Mouse (Mus musculus) megakaryocyte progenitor cell, adult 5-6 weeks (primary cell): ENCODE measurements around the gene Fbxl16. TPM values are rescaled to one million over a fixed set of nuclear protein-coding genes. Genes with fewer than 3 reads are reported as not detected.
A peak's percentile ranks its signal among the peaks of the same experiment; 100 is the strongest.
"Not testable (repeated sequence)": the region's sequence is repeated elsewhere in the genome, so short reads cannot be mapped to it uniquely, and the experiment has no call there.

ENCODE experiments used
- ATAC-seq: replicated peaks from 2 replicates; pipeline ENCODE4 v1.8.0; 2016; ENCODE audit warnings: mild to moderate bottlenecking, moderate TSS enrichment, inconsistent platforms; ENCODE audit not compliant: poor library complexity
- total RNA-seq, 2 experiments: library from RNA; stranded (forward) in 1 of 2; stranded (reverse) in 1 of 2; fragments of 157-497, 149-512 nt in 1 of 2; fragments of 200-1000 nt in 1 of 2; gene quantifications; 2 replicates each; pipeline versions ENCODE4 v1.2.3 to v1.2.4; 2015 to 2017

Gene Fbxl16
- total RNA-seq, 2 experiments from 2014 or later = not detected

- ATAC-seq = no peak
Measured at GRCm38 (mm10) chr17:25794998-25795397, 13.9 kb upstream of the Fbxl16 start.

- ATAC-seq = no peak
Measured at GRCm38 (mm10) chr17:25795609-25796092, 13.2 kb upstream of the Fbxl16 start, which contains the start of gene AC134908.4. Gene AC134908.4 (minus strand): TSS chr17:25795659.

GRCm38 (mm10) chr17:25796211-25796771, 12.6 kb upstream of the Fbxl16 start:
- ATAC-seq = no peak

- peak; percentile 78 for ATAC-seq
Measured at GRCm38 (mm10) chr17:25796951-25797369, 11.9 kb upstream of the Fbxl16 start, which contains the start of gene Metrn. Gene Metrn (minus strand): TSS chr17:25797136.

GRCm38 (mm10) chr17:25801029-25801428, 7.9 kb upstream of the Fbxl16 start:
- peak; percentile 82 for ATAC-seq

GRCm38 (mm10) chr17:25802825-25803517, 5.9 kb upstream of the Fbxl16 start:
- no peak for ATAC-seq

- ATAC-seq = no peak
Measured at GRCm38 (mm10) chr17:25806507-25806906, 2.4 kb upstream of the Fbxl16 start.

GRCm38 (mm10) chr17:25807452-25807851, 1.4 kb upstream of the Fbxl16 start:
- ATAC-seq = not testable (repeated sequence)

- ATAC-seq = no peak
Measured at GRCm38 (mm10) chr17:25808028-25808427, 857 bp upstream of the Fbxl16 start.

- ATAC-seq = no peak
Measured at GRCm38 (mm10) chr17:25809606-25810340, 888 bp downstream of the Fbxl16 start.

- ATAC-seq = no peak
Measured at GRCm38 (mm10) chr17:25810890-25811289, 2.0 kb downstream of the Fbxl16 start.

- ATAC-seq = peak; percentile 95
Measured at GRCm38 (mm10) chr17:25813471-25813870, 4.6 kb downstream of the Fbxl16 start.

- no peak for ATAC-seq
Measured at GRCm38 (mm10) chr17:25817662-25818061, 8.8 kb downstream of the Fbxl16 start.

GRCm38 (mm10) chr17:25818851-25819780, 10.2 kb downstream of the Fbxl16 start:
- peak; percentile 54 for ATAC-seq

- ATAC-seq = peak; percentile 90
Measured at GRCm38 (mm10) chr17:25823452-25823851, 14.6 kb downstream of the Fbxl16 start, which contains the start of gene Wdr24. Gene Wdr24 (plus strand): TSS chr17:25823627.

GRCm38 (mm10) chr17:25824362-25825142, 15.7 kb downstream of the Fbxl16 start:
- ATAC-seq = no peak

GRCm38 (mm10) chr17:25825311-25825710, 16.4 kb downstream of the Fbxl16 start:
- ATAC-seq = no peak

- ATAC-seq = no peak
Measured at GRCm38 (mm10) chr17:25825984-25826570, 17.2 kb downstream of the Fbxl16 start.

- no peak for ATAC-seq
Measured at GRCm38 (mm10) chr17:25827011-25827410, 18.1 kb downstream of the Fbxl16 start.
